Mouse (Mus musculus) kidney, postnatal 14 days (tissue): Measurements from ENCODE around the gene Spred2.

Source experiments
- DNase-seq: peaks from one replicate; pipeline ENCODE4 v3.0.0; 2022; ENCODE audit warnings: mixed read lengths

Gene Spred2

DNA sequence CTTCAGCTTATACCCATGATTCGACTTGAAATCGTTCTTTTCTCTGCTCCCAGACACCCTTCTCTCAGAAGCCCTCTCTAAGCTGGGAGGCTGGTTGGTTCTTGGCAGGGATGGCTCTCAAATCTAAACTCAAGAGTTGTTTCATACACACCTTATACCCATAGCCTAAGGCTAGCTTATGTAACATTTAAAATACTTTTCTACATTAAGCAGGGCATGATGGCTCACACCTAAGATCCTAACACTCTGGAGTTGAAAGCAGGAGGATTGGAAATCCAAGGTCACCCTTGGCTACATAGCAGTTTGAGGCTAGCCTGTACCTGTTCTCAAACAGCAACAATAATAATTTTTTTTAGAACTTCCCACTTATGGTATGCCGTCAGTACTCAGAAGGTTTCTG lies 34.8 kb downstream of the Spred2 start:
- DNase-seq: no peak

GRCm38 (mm10) chr11:19959897-19960296 lies 35.7 kb downstream of the Spred2 start:
- no peak for DNase-seq

DNA sequence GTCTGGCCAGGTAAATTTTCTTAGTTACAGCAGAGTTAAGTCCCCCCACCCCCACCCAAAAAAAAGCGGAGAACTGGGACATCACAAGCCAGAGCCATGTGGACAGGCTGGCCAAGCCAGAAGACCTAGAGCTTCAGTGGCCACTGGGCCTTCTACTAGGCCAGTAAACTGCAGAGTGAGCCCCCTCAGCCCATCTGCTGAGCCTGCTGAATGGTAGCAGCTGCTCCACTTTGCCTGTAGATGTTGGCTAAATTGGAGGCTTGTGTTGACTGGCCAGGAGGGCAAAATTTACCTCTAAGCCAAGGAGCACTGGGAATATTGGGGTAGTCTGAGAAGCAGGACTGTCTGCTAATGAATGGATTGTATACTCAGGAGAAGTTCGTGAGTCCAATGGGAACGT lies 36.4 kb downstream of the Spred2 start:
- no peak for DNase-seq

GRCm38 (mm10) chr11:19961088-19961487 lies 36.9 kb downstream of the Spred2 start:
- no peak for DNase-seq

DNA sequence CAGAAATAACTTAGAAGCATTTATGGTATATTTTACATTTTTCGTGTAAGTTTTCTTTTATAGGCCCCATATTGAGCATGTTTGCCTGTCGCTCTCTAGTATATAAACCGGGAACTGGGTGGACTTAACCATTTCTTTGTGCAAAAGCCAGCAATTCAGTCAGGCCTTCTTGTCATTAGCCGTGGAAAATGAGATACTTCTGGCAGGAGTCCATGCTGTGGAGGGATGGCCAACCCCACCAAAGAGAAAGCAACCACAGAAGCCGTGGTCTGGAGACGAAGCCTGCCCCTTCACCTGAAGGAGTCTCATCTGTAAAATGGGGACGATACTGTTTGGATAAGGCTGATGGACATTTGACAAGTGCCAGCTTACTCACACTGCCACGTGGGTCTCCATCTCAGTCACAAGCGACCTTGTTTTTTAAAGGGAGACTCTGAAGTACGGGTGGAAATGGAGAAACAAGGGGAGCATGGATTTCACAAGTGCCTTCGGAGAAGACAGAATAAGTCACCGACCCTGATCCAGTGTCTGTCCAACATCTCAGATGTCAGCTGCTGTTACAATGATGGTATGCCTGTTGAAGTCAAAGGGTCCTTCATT lies 37.7 kb downstream of the Spred2 start:
- no peak for DNase-seq

DNA sequence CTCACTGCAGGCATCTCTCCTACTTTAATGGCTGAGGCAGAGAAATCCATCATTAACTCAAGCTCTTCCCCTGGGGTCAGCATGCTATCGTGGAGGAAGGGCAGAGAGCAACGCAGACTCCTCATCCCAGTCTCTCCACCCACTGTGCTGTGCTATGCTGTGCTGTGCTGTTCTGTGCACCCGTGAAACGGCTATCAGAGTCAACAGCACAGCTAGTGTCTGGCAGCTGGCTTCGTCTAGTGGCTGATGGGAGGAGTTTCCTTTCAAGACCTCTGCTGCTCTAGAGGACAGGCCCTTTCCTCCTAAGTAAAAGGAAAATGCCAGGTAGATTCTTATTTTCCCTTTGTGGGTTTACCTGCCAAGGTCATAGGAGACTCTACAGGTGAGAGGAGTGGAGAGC lies 38.6 kb downstream of the Spred2 start:
- DNase-seq: peak; percentile 54

GRCm38 (mm10) chr11:19963717-19964141 lies 39.6 kb downstream of the Spred2 start:
- peak; percentile 75 for DNase-seq

GRCm38 (mm10) chr11:19964333-19964732 lies 40.2 kb downstream of the Spred2 start:
- peak; percentile 42 for DNase-seq

- peak; percentile 72 for DNase-seq
These were observed 40.9 kb downstream of the Spred2 start for GRCm38 (mm10) chr11:19965037-19965611.

DNA sequence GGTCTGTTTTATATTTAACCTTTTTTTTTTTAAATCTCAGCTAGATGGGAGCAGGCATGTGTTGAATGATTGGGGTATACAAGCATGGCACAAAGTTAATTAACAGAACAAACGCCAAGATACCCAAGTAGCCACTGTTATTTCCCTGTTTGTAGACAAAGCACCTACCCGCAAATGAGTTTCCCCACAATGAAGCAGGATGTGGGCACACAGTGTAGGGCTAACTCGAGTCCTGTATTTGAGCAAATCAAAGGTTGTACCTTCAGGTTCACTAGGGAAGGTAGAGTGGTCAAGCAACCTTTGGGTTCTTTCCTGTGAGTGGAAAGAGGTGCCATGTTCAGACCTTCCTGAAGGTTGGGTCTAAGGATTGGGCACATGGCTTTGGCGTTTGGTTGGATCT lies 41.5 kb downstream of the Spred2 start:
- DNase-seq: no peak

DNA sequence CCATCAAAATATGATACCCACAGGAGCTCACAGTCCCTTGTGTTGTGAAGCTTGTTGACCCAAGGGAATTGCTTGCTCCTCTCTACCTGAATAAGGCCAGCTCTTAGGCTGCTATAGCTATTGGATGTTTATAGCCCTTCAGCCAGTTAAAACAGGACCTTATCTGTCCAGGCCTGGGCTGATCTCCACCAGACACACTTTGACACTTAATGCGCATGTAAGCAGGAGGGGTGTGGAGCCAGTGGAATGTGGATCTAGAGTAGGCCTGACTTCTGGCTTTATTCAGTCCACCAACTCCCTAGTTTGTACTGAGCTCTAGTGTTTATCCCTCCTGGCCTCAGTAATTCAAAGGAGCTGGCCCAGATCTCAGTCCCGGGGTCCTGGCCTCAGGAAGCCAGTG lies 42.1 kb downstream of the Spred2 start:
- peak; percentile 35 for DNase-seq

GRCm38 (mm10) chr11:19969584-19969983 lies 45.4 kb downstream of the Spred2 start:
- DNase-seq: peak; percentile 51

- peak; percentile 58 for DNase-seq
These were observed 48.0 kb downstream of the Spred2 start for GRCm38 (mm10) chr11:19971954-19972750.

- DNase-seq: no peak
These were observed 49.0 kb downstream of the Spred2 start for GRCm38 (mm10) chr11:19973032-19973790.

- DNase-seq: no peak
These were observed 51.9 kb downstream of the Spred2 start for GRCm38 (mm10) chr11:19976032-19976431.

GRCm38 (mm10) chr11:19977687-19978086 lies 53.5 kb downstream of the Spred2 start:
- DNase-seq: no peak

DNA sequence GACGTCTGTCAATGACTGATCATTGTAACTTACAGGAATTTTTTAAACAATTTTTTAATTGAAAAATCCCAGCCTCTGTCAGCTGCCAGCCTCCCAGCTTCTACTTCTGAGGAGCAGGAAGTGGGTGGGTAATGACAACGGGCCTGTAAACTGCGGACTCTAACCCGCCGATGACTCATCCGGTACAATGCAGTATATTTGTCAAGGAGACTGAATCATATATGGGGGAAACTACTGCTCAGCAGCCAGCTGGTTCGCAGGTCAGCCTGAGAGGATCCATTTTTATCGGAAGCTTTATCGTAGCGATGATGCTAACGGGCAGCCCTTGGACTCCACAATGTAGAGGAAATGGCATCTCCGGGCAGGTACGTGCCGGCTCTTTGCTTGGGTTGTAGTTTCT lies 55.2 kb downstream of the Spred2 start:
- peak; percentile 43 for DNase-seq

DNA sequence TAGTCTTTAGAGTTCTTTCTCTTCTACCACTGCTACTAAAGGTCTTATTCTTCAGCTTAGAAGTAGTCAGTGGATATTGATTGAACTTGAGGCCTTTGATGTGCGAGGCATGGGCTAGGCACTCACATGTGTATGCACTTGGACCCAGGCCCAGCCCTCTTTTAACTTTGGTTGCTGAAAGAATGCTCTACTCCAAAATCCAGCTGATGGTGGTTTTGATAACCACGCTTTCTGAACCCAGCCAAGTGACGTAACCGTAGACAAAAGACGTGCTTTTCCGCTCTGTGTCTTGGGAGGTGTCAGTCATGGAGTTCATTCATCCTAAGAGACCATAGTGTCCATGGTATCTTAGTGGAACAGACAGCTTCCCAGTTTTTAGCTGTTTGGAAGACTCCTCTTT lies 57.9 kb downstream of the Spred2 start:
- DNase-seq: no peak

DNA sequence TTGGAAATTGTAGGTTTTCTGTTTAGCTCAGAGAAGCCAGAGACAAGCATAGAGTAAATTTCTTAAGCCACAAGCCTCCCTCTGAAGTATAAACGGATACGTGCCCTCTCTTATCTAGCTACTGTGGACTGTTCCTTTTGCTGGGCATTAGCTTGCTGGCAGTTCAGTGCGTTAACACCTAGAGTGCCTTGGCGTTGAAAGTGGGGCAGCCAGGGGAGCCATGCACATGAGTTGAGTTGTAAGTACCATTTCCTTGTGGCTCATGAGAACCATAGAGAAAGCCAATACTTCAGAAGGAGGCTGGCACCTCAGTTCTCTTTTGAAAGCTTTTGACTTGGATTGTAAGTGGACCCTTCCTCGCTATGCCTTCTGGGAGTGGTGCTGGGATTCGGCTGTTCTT lies 58.6 kb downstream of the Spred2 start:
- no peak for DNase-seq

GRCm38 (mm10) chr11:19983298-19983697 lies 59.1 kb downstream of the Spred2 start:
- DNase-seq: no peak

GRCm38 (mm10) chr11:19984029-19984428 lies 59.9 kb downstream of the Spred2 start:
- DNase-seq: no peak

DNA sequence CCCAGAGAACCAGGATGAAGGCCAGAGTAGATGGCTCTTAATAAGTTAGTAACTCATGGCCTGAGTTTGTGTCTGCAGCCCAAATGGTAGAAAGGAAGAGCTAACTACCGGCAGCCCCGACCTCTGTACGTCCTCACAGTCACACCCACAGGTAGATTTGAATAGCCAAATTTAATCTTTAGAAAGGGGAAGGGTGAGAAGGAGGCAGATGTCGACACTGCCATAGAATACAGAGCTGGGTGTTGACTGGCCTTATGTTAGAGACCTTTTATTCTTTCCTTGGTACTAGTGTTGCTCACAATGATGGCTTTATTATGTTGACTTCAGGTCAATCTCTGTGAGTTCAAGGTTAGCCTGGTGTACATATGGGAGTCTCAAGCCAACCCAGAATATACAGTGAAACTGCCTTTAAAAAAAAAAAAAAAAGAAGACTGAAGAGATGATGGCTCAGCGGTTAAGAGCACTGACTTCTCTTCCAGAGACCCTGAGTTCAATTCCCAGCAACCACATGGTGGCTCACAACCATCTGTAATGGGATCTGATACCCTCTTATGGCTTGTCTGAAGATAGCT lies 61.2 kb downstream of the Spred2 start:
- DNase-seq: no peak

DNA sequence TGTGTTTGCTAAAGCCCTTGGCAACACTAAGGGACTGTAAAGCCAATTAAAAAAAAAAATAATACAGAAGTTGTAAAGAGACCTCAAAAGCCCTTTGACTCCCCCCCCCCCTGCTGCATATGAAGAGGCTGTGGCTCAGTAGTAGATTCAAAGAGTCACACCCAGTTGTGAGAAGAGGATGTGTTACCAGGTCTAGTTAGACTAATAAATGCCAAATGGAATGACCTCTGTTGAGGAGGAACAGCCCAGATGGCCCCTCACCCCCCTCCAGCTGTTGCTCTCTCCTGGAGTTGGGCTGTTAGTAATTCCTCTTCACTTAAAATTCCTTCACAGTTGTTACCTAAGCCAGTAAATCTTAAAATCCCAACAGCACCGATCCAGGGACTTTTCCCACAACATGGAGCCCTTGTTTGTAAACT lies 62.3 kb downstream of the Spred2 start:
- no peak for DNase-seq
